Mouse (Mus musculus): ENCODE results near the gene Polr3gl. TPM values are rescaled to one million over a fixed set of nuclear protein-coding genes. Genes with fewer than 3 reads are reported as not detected.

The Polr3gl gene
- total RNA-seq, 2 experiments from 2014 or later, result 32.1 to 34.4 TPM

DNA sequence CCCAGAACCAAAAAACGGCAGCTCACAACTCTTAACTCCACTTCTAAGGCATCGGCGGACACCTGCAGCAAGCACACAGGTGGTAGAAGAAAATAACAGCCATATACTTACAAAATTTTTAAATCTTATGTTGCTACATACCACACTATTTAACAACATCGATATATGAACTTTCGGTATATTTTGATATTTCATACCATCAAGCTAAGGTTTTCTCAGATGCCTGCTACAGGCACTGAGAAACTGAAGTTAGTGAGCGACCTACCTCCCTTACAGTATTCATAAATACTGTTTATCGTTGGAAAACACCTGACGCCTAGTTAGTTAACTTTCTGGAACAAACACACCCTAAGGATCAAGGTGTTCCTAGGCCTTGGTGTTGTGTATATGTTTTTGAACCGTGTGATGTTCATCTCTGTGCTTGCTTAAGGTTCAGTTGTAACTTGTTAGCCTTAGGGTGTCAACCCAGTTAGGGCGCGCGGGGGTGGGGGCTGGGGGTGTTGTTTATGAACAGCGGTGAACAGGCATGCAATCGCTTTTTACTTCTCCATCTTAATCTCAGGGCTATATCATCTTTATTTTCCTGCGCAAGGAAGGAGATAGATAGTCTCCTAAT, 37.9 kb downstream of the Polr3gl start:
- peak overlapping the region; percentile 75 for H3K27ac ChIP-seq
- no peak for DNase-seq (ENCODE audit: low spot score in 2 of 2)

DNA sequence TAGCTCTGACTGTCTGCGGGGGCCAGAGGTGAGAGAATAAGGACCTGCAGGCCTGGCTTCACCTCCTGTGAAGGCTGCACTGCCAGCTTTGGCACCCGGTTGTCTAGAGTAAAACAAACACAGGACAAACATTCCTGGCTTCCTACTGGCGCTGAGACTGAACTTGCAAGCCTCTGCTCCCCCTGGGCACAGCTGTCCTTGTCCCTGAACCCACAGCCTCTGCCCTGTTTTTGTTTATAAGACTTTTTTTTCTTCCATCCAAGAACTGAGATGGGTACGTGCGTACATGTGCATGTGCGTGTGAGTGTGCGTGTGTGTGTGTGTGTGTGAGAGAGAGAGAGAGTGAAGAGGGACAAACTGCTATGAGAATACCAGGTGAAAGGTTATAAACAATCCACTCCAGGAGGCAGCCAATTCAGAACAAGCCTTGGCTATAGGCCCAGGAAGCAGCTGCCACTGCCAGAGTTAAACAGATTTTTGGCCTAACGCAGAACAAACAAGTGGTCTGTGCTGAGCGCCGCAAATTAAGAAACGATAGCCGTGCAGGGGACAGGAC, 38.9 kb downstream of the Polr3gl start:
- Histone ChIP-seq H3K27ac (peak overlapping the region; percentile 75), H3K4me3 (no peak overlapping the region)
- no peak for TF ChIP-seq CTCF (conservative IDR thresholded peaks at IDR 0.05)
- DNase-seq (ENCODE audit: low spot score in 2 of 2), result peak; percentile 37 to 56

More for the DNA sequence above, 37.9 kb downstream of the Polr3gl start:
- no peak for TF ChIP-seq CTCF (conservative IDR thresholded peaks at IDR 0.05)
- H3K4me3 ChIP-seq, result no peak overlapping the region

DNA sequence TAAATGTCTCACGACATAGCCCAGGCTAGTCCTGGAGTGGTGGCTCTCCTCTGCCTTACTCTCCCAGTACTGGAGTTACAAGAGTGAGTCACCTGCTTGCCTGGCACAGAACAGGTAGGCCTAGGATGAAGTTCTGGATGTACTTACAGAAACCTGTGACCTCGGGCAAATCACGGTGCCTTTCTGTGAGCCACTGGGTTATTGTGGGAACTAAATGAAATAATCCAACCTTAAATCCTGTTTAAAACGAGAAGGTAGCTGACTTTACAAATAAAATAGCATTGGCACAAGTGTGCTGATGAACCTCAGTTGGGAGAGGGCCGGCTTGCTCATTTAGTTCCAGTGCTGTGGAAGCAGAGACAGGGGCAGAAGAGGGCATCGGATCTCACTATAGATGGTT, 39.7 kb downstream of the Polr3gl start:
- Histone ChIP-seq H3K4me3 (no peak overlapping the region), H3K27ac (peak overlapping the region; percentile 75; the same call in 1 of the 2 replicates)
- no peak for TF ChIP-seq CTCF (conservative IDR thresholded peaks at IDR 0.05)
- no peak for DNase-seq (ENCODE audit: low spot score in 2 of 2)

DNA sequence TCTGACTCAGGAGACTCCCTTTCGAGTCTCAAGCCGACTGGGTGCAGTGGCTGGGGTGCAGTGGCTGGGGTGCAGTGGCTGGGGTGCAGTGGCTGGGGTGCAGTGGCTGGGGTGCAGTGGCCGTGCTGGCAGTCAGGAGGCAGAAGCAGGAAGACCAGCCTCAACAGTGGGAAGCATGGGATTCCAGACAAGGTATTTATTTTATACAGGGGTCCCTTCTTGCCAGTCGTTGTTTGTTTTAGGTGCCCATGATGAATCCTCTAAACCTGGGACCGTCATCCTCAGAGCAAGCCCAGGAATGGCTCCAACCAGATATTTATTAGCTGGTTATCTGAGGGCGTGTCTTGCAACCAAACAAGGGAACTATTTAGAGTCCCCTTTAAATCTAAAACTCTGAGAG, 40.4 kb downstream of the Polr3gl start:
- no peak overlapping the region for H3K27ac ChIP-seq
- no peak overlapping the region for H3K4me3 ChIP-seq
- no peak for DNase-seq (ENCODE audit: low spot score in 2 of 2)
- no peak for TF ChIP-seq CTCF (conservative IDR thresholded peaks at IDR 0.05)

DNA sequence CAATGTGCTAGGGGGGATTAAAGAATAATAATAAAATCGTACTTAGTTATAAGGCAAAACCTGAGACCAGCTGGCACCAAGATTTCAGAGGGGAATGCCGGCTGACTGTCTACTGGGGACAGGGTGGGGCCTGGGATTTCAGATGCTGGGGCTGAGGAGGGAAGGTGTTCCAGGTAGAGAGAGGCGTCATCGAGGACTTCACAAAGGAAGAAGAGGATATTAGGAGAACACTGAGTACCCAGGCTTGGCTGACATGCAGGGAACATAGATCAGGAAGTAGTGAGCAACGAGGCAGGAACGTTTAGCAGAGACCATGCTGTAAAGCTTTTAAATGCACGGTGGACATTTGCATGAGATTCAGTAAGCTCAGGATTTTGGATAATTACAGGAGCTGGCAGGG, 42.1 kb downstream of the Polr3gl start:
- no peak for TF ChIP-seq CTCF (conservative IDR thresholded peaks at IDR 0.05)
- no peak overlapping the region; the same call in 1 of the 2 replicates for H3K27ac ChIP-seq
- no peak for DNase-seq (ENCODE audit: low spot score in 2 of 2)
- H3K4me3 ChIP-seq, result no peak overlapping the region

DNA sequence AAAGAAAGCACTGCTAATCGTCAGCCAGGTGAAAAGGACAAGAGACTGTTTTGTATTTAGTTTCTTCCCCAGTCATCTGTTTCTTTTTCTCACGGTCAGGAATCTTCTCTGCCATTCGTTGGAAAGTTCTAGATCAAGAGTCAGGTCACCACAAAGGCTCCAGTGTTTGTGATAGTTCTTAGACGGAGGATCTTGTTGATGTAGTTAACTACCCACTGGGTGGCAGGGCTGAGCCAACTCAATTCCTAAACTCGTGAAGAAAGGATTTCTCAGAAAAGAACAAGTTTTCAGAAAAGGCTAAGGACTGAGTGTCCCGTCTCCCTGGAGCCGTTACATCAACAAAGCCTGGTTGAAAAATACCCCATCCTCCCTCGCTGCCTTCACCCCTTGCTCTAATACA, 42.8 kb downstream of the Polr3gl start:
- no peak overlapping the region for H3K4me3 ChIP-seq
- peak overlapping the region; percentile 25; the same call in 1 of the 2 replicates for H3K27ac ChIP-seq
- peak in 1 of 2 experiments; percentile 51 for DNase-seq (ENCODE audit: low spot score in 2 of 2)
- TF ChIP-seq CTCF (conservative IDR thresholded peaks at IDR 0.05), result peak; percentile 83

DNA sequence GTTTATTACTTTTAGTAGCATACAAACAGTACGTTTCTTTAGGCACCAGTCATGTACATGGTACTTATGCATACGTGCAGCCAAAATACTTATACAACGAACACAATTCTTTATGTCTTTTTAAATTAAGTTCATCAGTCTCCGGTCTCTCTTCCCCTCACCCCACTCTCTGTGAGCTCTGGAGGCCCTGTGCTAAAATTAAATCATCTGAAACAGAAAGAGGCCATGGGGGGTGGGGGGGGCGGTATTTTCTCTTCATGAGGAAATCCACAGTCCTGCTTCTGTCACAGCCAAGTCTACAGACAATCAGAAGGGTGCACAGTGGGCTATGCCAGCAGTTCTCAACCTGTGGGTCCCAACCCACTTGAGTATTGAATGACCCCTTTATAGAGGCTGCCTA, 44.6 kb downstream of the Polr3gl start:
- H3K4me3 ChIP-seq, result no peak overlapping the region
- H3K27ac ChIP-seq, result no peak overlapping the region
- no peak for DNase-seq (ENCODE audit: low spot score in 2 of 2)
- TF ChIP-seq CTCF (conservative IDR thresholded peaks at IDR 0.05), result no peak

DNA sequence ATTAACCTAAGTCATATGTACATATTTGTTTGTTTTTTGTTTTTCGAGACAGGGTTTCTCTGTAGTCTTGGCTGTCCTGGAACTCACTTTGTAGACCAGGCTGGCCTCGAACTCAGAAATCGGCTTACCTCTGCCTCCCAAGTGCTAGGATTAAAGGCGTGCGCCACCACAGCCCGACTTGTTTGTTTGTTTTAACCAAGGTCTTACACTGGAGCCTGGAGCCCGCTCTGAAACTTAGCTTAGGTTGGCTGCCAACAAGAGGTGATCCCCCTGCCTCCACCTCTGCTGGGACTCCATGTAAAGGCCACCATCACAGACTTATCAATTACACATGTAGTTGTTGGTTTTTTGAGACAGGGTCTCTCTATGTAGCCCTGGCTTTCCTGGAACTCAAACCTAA, 45.2 kb downstream of the Polr3gl start:
- H3K4me3 ChIP-seq, result no peak overlapping the region
- no peak for TF ChIP-seq CTCF (conservative IDR thresholded peaks at IDR 0.05)
- DNase-seq (ENCODE audit: low spot score in 2 of 2), result no peak
- no peak overlapping the region for H3K27ac ChIP-seq

DNA sequence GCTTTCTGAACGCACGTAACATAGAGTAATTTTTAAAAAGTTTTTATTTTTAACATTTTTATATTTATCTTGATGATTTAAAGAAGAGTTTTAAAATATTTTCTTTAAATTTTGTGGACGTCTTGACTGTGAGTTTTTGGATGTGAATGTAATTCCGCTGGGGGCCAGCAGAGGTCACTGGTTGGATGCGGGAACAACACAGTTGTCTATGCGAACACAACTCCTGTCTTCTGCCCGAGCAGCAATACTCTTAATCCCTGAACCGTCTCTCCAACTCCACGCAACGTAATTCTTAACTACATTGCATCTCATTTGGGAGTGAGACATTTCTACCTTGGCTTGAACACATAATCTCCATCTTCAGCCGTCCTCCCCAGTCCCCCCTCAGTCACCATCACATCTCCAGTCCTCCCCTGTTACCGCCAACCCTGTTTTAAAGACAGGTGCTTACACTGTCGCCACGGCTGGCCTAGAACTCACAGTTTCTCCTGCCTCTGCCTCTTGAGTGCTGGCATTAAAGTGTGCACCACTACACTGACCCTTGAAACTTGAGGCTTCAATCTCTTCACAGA, 46.5 kb downstream of the Polr3gl start:
- Histone ChIP-seq H3K27ac (no peak overlapping the region), H3K4me3 (no peak overlapping the region)
- DNase-seq (ENCODE audit: low spot score in 2 of 2), result peak; percentile 66 to 83
- peak; percentile 94 for TF ChIP-seq CTCF (conservative IDR thresholded peaks at IDR 0.05)

DNA sequence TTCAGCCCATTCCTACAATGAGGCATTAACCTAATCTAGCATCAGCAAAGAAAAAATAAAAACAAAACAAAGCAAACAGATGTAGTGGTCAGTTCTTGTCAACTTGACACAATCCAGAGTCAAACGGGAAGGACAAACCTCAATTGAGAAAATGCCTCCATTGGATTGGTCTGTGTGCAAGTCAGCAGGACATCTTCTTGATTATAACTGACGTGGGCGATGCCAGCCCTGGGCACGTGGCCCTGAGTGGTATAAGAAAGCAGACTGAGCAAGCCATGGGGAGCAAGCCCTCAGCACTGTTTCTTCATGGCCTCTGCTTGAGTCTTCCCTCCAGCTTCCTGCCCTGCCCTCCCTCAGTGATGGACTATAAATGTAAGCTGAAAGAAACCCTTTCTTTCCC, 47.1 kb downstream of the Polr3gl start:
- no peak overlapping the region for H3K27ac ChIP-seq
- H3K4me3 ChIP-seq, result no peak overlapping the region
- DNase-seq (ENCODE audit: low spot score in 2 of 2), result no peak
- TF ChIP-seq CTCF (conservative IDR thresholded peaks at IDR 0.05), result no peak

DNA sequence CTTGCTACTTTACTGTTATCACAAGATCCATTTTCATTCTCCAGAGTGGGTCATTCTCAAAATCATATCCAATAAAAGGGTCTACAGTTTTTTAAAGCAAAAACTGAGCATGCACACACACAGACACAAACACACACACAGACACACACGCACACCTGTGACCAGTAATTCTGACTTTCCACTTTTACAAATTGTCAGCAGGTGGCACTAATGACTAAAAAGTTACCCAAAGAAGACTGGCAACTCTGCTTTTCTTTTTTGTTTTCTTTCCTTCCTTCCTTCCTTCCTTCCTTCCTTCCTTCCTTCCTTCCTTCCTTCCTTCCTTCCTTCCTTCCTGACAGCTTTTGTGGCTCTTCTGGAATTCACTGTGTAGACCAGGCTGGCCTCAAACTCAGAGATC, 48.4 kb downstream of the Polr3gl start:
- no peak for DNase-seq (ENCODE audit: low spot score in 2 of 2)
- Histone ChIP-seq H3K4me3 (no peak overlapping the region), H3K27ac (no peak overlapping the region)
- peak; percentile 65 for TF ChIP-seq CTCF (conservative IDR thresholded peaks at IDR 0.05)

DNA sequence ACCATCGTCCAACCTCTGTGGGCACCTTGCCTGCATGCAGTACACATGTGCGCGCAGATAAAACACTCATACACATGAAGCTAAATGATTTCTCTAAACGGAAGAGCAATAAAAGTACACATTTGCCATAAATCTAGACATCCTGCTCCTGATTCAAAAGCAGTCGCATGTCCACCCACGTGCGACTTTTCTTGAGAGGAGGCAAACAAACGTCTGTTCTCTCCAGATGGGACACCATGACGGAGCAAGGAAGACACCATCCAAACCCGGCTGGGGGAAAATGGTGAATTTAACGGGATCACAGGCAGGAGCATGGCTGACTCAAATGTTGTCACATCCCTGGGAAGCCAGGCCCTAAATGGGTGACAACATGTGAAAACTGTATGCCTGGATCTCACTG, 50.6 kb downstream of the Polr3gl start:
- TF ChIP-seq CTCF (conservative IDR thresholded peaks at IDR 0.05), result no peak
- H3K4me3 ChIP-seq, result no peak overlapping the region
- peak; percentile 55 to 78 for DNase-seq (ENCODE audit: low spot score in 2 of 2)
- peak overlapping the region; percentile 77 for H3K27ac ChIP-seq

DNA sequence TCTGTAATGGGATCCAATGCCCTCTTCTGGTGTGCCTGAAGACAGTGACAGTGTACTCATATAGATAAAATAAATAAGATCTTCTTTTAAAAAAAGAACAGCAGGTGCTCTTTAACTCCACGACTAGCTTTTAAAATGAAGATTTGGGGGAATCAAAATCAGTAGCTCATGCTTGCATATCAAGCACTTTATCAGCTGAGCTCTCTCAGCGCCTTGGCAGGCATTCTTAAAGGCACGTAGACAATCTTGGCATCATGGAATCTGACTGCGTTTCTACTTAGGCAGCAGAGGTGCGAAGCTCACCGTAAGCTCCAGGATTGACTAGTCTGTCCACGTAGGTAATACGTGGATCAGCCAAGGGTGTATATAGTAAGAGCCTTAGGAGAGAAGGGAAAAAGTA, 51.4 kb downstream of the Polr3gl start:
- DNase-seq (ENCODE audit: low spot score in 2 of 2), result peak in 1 of 2 experiments; percentile 34
- 0 out of 2 replicates have a peak, but pooled peaks have one; percentile 11 for TF ChIP-seq CTCF (conservative IDR thresholded peaks at IDR 0.05)
- Histone ChIP-seq H3K27ac (peak overlapping the region; percentile 77), H3K4me3 (no peak overlapping the region)
